ENCODE assay signal across 19 mouse cellular contexts in the genomic region with DNA sequence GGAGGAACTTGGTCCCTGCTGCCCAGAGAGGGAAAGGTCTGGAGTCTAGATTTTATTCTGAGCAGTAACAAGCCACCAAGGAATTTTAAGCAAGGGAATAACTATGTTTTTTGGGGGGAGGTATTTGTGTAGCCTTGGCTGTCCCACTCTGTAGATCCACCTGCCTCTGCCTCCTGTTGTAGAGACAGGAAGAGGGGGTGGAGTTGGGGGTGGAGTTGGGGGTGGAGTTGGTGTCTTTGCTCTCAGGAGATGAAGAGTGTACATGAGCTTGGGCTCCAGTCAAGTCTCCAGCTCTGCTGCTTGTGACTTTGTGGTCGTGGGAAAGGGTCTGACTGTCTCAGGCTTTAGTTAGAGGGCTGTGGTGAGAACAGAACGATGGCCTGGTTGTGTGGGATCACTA. TPM values are rescaled to one million over a fixed set of nuclear protein-coding genes. Genes with fewer than 3 reads are reported as not detected.
"Had no signal": no experiment of that assay in that cellular context is flagged by ENCODE, and none has a peak within 500 bp of the region (broad histone marks: within the 10 kb centered on the region; RNA-seq: fewer than 3 reads in every experiment).

No protein-coding gene starts in this region.

- H3K9me3 ChIP-seq: midbrain, embryonic 13.5 days; midbrain, embryonic 15.5 days; neural tube, embryonic 12.5 days; stomach, embryonic 15.5 days had no signal

- DNase-seq: lung, adult 18-20 months; lung, embryonic 14.5 days; lung, postnatal 10 days; lung, postnatal 4 days; right cerebral cortex, postnatal 14 days; thymus, adult 2 months; thymus, postnatal 14 days; thymus, postnatal 36 days had no signal

- H3K27me3 ChIP-seq: megakaryocyte, embryonic 14.5 days; midbrain, embryonic 13.5 days; midbrain, embryonic 15.5 days; neural tube, embryonic 12.5 days; stomach, embryonic 15.5 days had no signal

- ATAC-seq: midbrain, embryonic 13.5 days; midbrain, embryonic 15.5 days had no signal

- H3K9ac ChIP-seq: lung, embryonic 14.5 days; midbrain, embryonic 13.5 days; midbrain, embryonic 15.5 days; neural tube, embryonic 12.5 days; stomach, embryonic 15.5 days had no signal

- H3K4me3 ChIP-seq: megakaryocyte, embryonic 14.5 days; midbrain, embryonic 13.5 days; midbrain, embryonic 15.5 days; neural tube, embryonic 12.5 days; stomach, embryonic 15.5 days had no signal

- H3K27ac ChIP-seq: midbrain, embryonic 13.5 days; midbrain, embryonic 15.5 days; neural tube, embryonic 12.5 days; stomach, embryonic 15.5 days; stomach, postnatal 0 days had no signal

- H3K4me2 ChIP-seq: lung, embryonic 14.5 days; midbrain, embryonic 11.5 days; midbrain, embryonic 13.5 days; midbrain, embryonic 15.5 days; neural tube, embryonic 12.5 days; stomach, embryonic 15.5 days had no signal

- H3K4me1 ChIP-seq: midbrain, embryonic 13.5 days; midbrain, embryonic 15.5 days; neural tube, embryonic 12.5 days; stomach, embryonic 15.5 days had no signal

RNA-seq across cellular contexts. Expression of a gene that starts 2.8 kb away (rescaled TPM):
- total RNA-seq: monocyte, adult 5-6 weeks; neutrophil, adult 5-6 weeks had no signal

RNA-seq across cellular contexts. Expression of a gene that starts 15.5 kb away (rescaled TPM):
- total RNA-seq: midbrain, postnatal 0 days; monocyte, adult 5-6 weeks; neutrophil, adult 5-6 weeks had no signal
- polyA plus RNA-seq: midbrain, embryonic 15.5 days; neural tube, embryonic 14.5 days had no signal
